Mouse (Mus musculus): ENCODE data around the gene Gramd4.

GRCm38 (mm10) chr15:86102308-86102707, 44.8 kb downstream of the Gramd4 start:
- TF ChIP-seq CTCF (IDR thresholded peaks at IDR 0.05) = no peak
- no peak for TF ChIP-seq EP300 (IDR thresholded peaks at IDR 0.05; ENCODE audit: insufficient read depth, low read depth, low read length)
